Mouse (Mus musculus): ENCODE measurements around the gene Mtus2. TPM values are rescaled to one million over a fixed set of nuclear protein-coding genes. Genes with fewer than 3 reads are reported as not detected.
A peak's percentile ranks its signal among the peaks of the same experiment; 100 is the strongest.
"Not testable (repeated sequence)": the region's sequence is repeated elsewhere in the genome, so short reads cannot be mapped to it uniquely, and the experiment has no call there.

Mtus2 gene
- total RNA-seq, 1 experiment from 2014 or later: 8.9 TPM

- ATAC-seq (replicated peaks in 1 of 2; ENCODE audit: insufficient read depth in 1 of 2, low FRiP score in 2 of 2, low TSS enrichment in 1 of 2, low read depth in 1 of 2, poor library complexity in 2 of 2, severe bottlenecking in 2 of 2): no peak
Measured at GRCm38 (mm10) chr5:148278233-148278632, 321.1 kb downstream of the Mtus2 start.

GRCm38 (mm10) chr5:148280321-148280720, 323.2 kb downstream of the Mtus2 start:
- ATAC-seq (replicated peaks in 1 of 2; ENCODE audit: insufficient read depth in 1 of 2, low FRiP score in 2 of 2, low TSS enrichment in 1 of 2, low read depth in 1 of 2, poor library complexity in 2 of 2, severe bottlenecking in 2 of 2): no peak

GRCm38 (mm10) chr5:148282093-148282492, 325.0 kb downstream of the Mtus2 start:
- ATAC-seq (replicated peaks in 1 of 2; ENCODE audit: insufficient read depth in 1 of 2, low FRiP score in 2 of 2, low TSS enrichment in 1 of 2, low read depth in 1 of 2, poor library complexity in 2 of 2, severe bottlenecking in 2 of 2): no peak

- ATAC-seq (replicated peaks in 1 of 2; ENCODE audit: insufficient read depth in 1 of 2, low FRiP score in 2 of 2, low TSS enrichment in 1 of 2, low read depth in 1 of 2, poor library complexity in 2 of 2, severe bottlenecking in 2 of 2): no peak
Measured at GRCm38 (mm10) chr5:148282631-148283030, 325.5 kb downstream of the Mtus2 start.

GRCm38 (mm10) chr5:148283177-148283576, 326.1 kb downstream of the Mtus2 start:
- ATAC-seq (replicated peaks in 1 of 2; ENCODE audit: insufficient read depth in 1 of 2, low FRiP score in 2 of 2, low TSS enrichment in 1 of 2, low read depth in 1 of 2, poor library complexity in 2 of 2, severe bottlenecking in 2 of 2): no peak

GRCm38 (mm10) chr5:148283584-148283983, 326.5 kb downstream of the Mtus2 start:
- ATAC-seq (replicated peaks in 1 of 2; ENCODE audit: insufficient read depth in 1 of 2, low FRiP score in 2 of 2, low TSS enrichment in 1 of 2, low read depth in 1 of 2, poor library complexity in 2 of 2, severe bottlenecking in 2 of 2): no peak

- no peak for ATAC-seq (replicated peaks in 1 of 2; ENCODE audit: insufficient read depth in 1 of 2, low FRiP score in 2 of 2, low TSS enrichment in 1 of 2, low read depth in 1 of 2, poor library complexity in 2 of 2, severe bottlenecking in 2 of 2)
Measured at GRCm38 (mm10) chr5:148287529-148287928, 330.4 kb downstream of the Mtus2 start.

GRCm38 (mm10) chr5:148288804-148289203, 331.7 kb downstream of the Mtus2 start:
- ATAC-seq (replicated peaks in 1 of 2; ENCODE audit: insufficient read depth in 1 of 2, low FRiP score in 2 of 2, low TSS enrichment in 1 of 2, low read depth in 1 of 2, poor library complexity in 2 of 2, severe bottlenecking in 2 of 2): no peak

GRCm38 (mm10) chr5:148289951-148290350, 332.8 kb downstream of the Mtus2 start:
- ATAC-seq (replicated peaks in 1 of 2; ENCODE audit: insufficient read depth in 1 of 2, low FRiP score in 2 of 2, low TSS enrichment in 1 of 2, low read depth in 1 of 2, poor library complexity in 2 of 2, severe bottlenecking in 2 of 2): no peak

GRCm38 (mm10) chr5:148292862-148293261, 335.7 kb downstream of the Mtus2 start:
- no peak for ATAC-seq (replicated peaks in 1 of 2; ENCODE audit: insufficient read depth in 1 of 2, low FRiP score in 2 of 2, low TSS enrichment in 1 of 2, low read depth in 1 of 2, poor library complexity in 2 of 2, severe bottlenecking in 2 of 2)

GRCm38 (mm10) chr5:148293346-148293745, 336.2 kb downstream of the Mtus2 start:
- no peak for ATAC-seq (replicated peaks in 1 of 2; ENCODE audit: insufficient read depth in 1 of 2, low FRiP score in 2 of 2, low TSS enrichment in 1 of 2, low read depth in 1 of 2, poor library complexity in 2 of 2, severe bottlenecking in 2 of 2)

- ATAC-seq (replicated peaks in 1 of 2; ENCODE audit: insufficient read depth in 1 of 2, low FRiP score in 2 of 2, low TSS enrichment in 1 of 2, low read depth in 1 of 2, poor library complexity in 2 of 2, severe bottlenecking in 2 of 2): no peak
Measured at GRCm38 (mm10) chr5:148302968-148303367, 345.8 kb downstream of the Mtus2 start.

GRCm38 (mm10) chr5:148304112-148304511, 347.0 kb downstream of the Mtus2 start:
- no peak for ATAC-seq (replicated peaks in 1 of 2; ENCODE audit: insufficient read depth in 1 of 2, low FRiP score in 2 of 2, low TSS enrichment in 1 of 2, low read depth in 1 of 2, poor library complexity in 2 of 2, severe bottlenecking in 2 of 2)

GRCm38 (mm10) chr5:148310790-148311189, 353.7 kb downstream of the Mtus2 start:
- peak; percentile 97 to 99 for ATAC-seq (replicated peaks in 1 of 2; ENCODE audit: insufficient read depth in 1 of 2, low FRiP score in 2 of 2, low TSS enrichment in 1 of 2, low read depth in 1 of 2, poor library complexity in 2 of 2, severe bottlenecking in 2 of 2)

- ATAC-seq (replicated peaks in 1 of 2; ENCODE audit: insufficient read depth in 1 of 2, low FRiP score in 2 of 2, low TSS enrichment in 1 of 2, low read depth in 1 of 2, poor library complexity in 2 of 2, severe bottlenecking in 2 of 2): no peak
Measured at GRCm38 (mm10) chr5:148312443-148312842, 355.3 kb downstream of the Mtus2 start.

- ATAC-seq (replicated peaks in 1 of 2; ENCODE audit: insufficient read depth in 1 of 2, low FRiP score in 2 of 2, low TSS enrichment in 1 of 2, low read depth in 1 of 2, poor library complexity in 2 of 2, severe bottlenecking in 2 of 2): no peak
Measured at GRCm38 (mm10) chr5:148314931-148315330, 357.8 kb downstream of the Mtus2 start.

GRCm38 (mm10) chr5:148325317-148325885, 368.3 kb downstream of the Mtus2 start:
- peak; percentile 67 to 89 for ATAC-seq (replicated peaks in 1 of 2; ENCODE audit: insufficient read depth in 1 of 2, low FRiP score in 2 of 2, low TSS enrichment in 1 of 2, low read depth in 1 of 2, poor library complexity in 2 of 2, severe bottlenecking in 2 of 2)

GRCm38 (mm10) chr5:148326295-148326694, 369.2 kb downstream of the Mtus2 start:
- ATAC-seq (replicated peaks in 1 of 2; ENCODE audit: insufficient read depth in 1 of 2, low FRiP score in 2 of 2, low TSS enrichment in 1 of 2, low read depth in 1 of 2, poor library complexity in 2 of 2, severe bottlenecking in 2 of 2): not testable (repeated sequence)

- ATAC-seq (replicated peaks in 1 of 2; ENCODE audit: insufficient read depth in 1 of 2, low FRiP score in 2 of 2, low TSS enrichment in 1 of 2, low read depth in 1 of 2, poor library complexity in 2 of 2, severe bottlenecking in 2 of 2): no peak
Measured at GRCm38 (mm10) chr5:148328982-148329381, 371.9 kb downstream of the Mtus2 start.

Measured in hematopoietic stem cell, adult 5-6 weeks (primary cell).